Mouse (Mus musculus): ENCODE measurements around the gene Vps4b. TPM values are rescaled to one million over a fixed set of nuclear protein-coding genes. Genes with fewer than 3 reads are reported as not detected.

Gene Vps4b
- polyA plus RNA-seq, 1 experiment from 2014 or later, result 71.1 TPM

DNA sequence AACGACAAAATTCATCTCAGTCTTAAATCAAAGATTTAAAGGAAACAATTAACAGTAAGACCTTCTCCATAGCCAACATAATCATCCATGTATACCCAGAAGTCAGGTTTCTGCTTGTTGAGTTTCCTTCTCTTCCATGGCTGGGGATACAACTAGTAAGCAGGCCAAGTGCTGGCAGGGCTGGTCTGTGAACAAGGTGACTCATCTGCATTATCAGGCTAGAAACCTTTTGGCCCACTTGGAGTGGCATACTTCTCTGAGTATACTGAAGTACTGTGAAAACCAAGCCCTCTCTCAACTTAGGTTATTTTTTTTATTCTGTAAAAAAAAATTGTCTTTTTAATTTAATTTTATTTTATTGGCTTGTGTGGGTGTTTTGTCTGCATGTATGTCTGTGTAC lies 2.9 kb upstream of the Vps4b start:
- Histone ChIP-seq H3K4me3 (ENCODE audit: low read depth, low read length) (no peak overlapping the region), H3K4me1 (ENCODE audit: insufficient read depth) (0 out of 2 replicates have a peak, but pooled peaks cover 7% of the 10 kb centered on the region), H3K27me3 (ENCODE audit: insufficient read depth, low read length) (no peaks in the 10 kb centered on the region), H3K9ac (no peak overlapping the region), H3K9me3 (ENCODE audit: low read depth, low read length) (no peaks in the 10 kb centered on the region), H3K4me2 (no peak overlapping the region), H3K27ac (ENCODE audit: low read depth) (no peak overlapping the region), H3K36me3 (ENCODE audit: insufficient read depth) (no peaks in the 10 kb centered on the region)
- no peak for TF ChIP-seq CTCF (IDR thresholded peaks at IDR 0.05; ENCODE audit: low read depth)
- no peak for ATAC-seq (ENCODE audit: insufficient read depth)
- no peak for DNase-seq
- WGBS, result 45% methylated on average over 1 of the region's 1 CpGs

DNA sequence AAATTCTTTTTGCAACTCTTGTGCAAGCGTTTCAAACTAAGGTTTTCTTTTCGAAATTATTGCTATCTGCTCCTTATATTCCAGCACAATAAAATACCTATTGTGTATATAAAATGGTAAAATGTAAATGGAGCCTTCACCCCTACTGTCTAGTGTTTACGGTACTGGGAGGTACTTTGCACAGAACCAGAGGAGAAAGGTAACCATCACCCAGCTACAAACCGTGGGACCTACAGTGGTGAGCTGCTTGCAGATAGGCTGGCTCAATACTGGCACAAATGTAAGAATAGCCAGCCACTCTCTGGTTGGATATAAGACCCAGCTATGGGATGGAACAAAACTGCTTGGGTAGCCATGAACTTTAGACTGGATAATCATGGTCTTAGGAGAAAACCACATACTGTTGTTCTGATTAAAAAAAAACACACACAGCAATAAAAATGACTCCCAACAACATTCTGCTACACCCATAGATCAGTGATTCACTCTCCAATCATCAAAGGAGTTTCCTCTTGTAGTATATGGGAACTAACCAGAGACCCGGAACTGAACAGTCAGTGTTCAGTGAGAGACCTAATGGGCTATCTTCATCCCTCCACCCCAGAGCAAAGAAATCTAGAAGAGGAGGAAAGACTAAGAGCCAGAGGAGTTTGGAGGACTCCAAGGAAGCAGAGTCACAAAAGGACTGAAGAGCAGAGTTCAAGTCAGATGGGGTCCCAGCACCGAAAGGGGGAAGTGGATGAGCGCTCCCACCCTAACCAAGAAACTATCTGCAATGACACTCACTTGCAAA lies 655 bp upstream of the Vps4b start:
- H3K36me3 ChIP-seq (ENCODE audit: insufficient read depth), result no peaks in the 10 kb centered on the region
- 62% methylated on average over 7 of the region's 7 CpGs for whole genome bisulfite sequencing
- 0 out of 2 replicates have a peak, but pooled peaks cover 9% of the 10 kb centered on the region for H3K4me1 ChIP-seq (ENCODE audit: insufficient read depth)
- no peak overlapping the region for H3K27ac ChIP-seq (ENCODE audit: low read depth)
- H3K27me3 ChIP-seq (ENCODE audit: insufficient read depth, low read length), result no peaks in the 10 kb centered on the region
- H3K4me2 ChIP-seq, result peak overlapping the region; percentile 74
- no peak for DNase-seq
- no peaks in the 10 kb centered on the region for H3K9me3 ChIP-seq (ENCODE audit: low read depth, low read length)
- H3K4me3 ChIP-seq (ENCODE audit: low read depth, low read length), result peak overlapping the region; percentile 91
- TF ChIP-seq CTCF (IDR thresholded peaks at IDR 0.05; ENCODE audit: low read depth), result no peak
- peak overlapping the region; percentile 97; the same call in 1 of the 2 replicates for H3K9ac ChIP-seq
- ATAC-seq (ENCODE audit: insufficient read depth), result peak; percentile 30; the same call in 1 of the 2 replicates

- peak overlapping the region; percentile 95 for H3K27ac ChIP-seq (ENCODE audit: low read depth)
- ATAC-seq (ENCODE audit: insufficient read depth) (peak; percentile 91), DNase-seq (peak; percentile 66)
- peak overlapping the region; percentile 74 for H3K4me2 ChIP-seq
- TF ChIP-seq CTCF (IDR thresholded peaks at IDR 0.05; ENCODE audit: low read depth), result no peak
- peak overlapping the region; percentile 91 for H3K4me3 ChIP-seq (ENCODE audit: low read depth, low read length)
- peak overlapping the region; percentile 97 for H3K9ac ChIP-seq
- WGBS, result 2% methylated on average over 51 of the region's 51 CpGs
- no peaks in the 10 kb centered on the region for H3K9me3 ChIP-seq (ENCODE audit: low read depth, low read length)
- 0 out of 2 replicates have a peak, but pooled peaks cover 9% of the 10 kb centered on the region for H3K4me1 ChIP-seq (ENCODE audit: insufficient read depth)
- H3K36me3 ChIP-seq (ENCODE audit: insufficient read depth), result no peaks in the 10 kb centered on the region
- H3K27me3 ChIP-seq (ENCODE audit: insufficient read depth, low read length), result no peaks in the 10 kb centered on the region
Observed at GRCm38 (mm10) chr1:106795634-106796541, 640 bp downstream of the Vps4b start.

DNA sequence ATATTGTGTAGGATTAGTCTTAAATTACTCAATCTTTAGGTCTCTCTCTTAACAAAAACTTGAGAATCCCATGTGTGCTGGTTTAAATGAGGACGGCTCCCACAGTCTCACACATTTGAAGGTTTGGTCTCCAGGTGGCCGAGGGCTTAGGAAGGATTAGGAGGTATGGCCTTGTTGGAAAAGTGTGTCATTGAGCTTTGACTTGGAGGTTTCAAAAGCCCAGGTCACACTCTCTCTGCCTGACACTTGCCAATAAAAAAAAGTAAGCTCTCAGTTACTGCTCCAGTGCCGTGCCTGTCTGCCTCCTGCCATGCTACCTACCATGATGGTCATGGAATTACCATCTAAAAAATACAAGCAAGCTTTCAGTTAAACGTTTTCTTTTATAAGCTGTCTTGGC lies 21.6 kb downstream of the Vps4b start:
- Histone ChIP-seq H3K4me2 (no peak overlapping the region), H3K4me1 (ENCODE audit: insufficient read depth) (no peaks in the 10 kb centered on the region), H3K36me3 (ENCODE audit: insufficient read depth) (peaks cover 77% of the 10 kb centered on the region), H3K9ac (no peak overlapping the region), H3K27ac (ENCODE audit: low read depth) (no peak overlapping the region), H3K4me3 (ENCODE audit: low read depth, low read length) (no peak overlapping the region), H3K27me3 (ENCODE audit: insufficient read depth, low read length) (no peaks in the 10 kb centered on the region), H3K9me3 (ENCODE audit: low read depth, low read length) (no peaks in the 10 kb centered on the region)
- WGBS, result 82% methylated on average over 4 of the region's 4 CpGs
- no peak for TF ChIP-seq CTCF (IDR thresholded peaks at IDR 0.05; ENCODE audit: low read depth)
- DNase-seq (no peak), ATAC-seq (ENCODE audit: insufficient read depth) (no peak)

GRCm38 (mm10) chr1:106774092-106774491 lies 22.4 kb downstream of the Vps4b start:
- Histone ChIP-seq H3K4me2 (no peak overlapping the region), H3K9me3 (ENCODE audit: low read depth, low read length) (no peaks in the 10 kb centered on the region), H3K27me3 (ENCODE audit: insufficient read depth, low read length) (no peaks in the 10 kb centered on the region), H3K4me1 (ENCODE audit: insufficient read depth) (no peaks in the 10 kb centered on the region), H3K27ac (ENCODE audit: low read depth) (no peak overlapping the region), H3K9ac (no peak overlapping the region), H3K4me3 (ENCODE audit: low read depth, low read length) (no peak overlapping the region), H3K36me3 (ENCODE audit: insufficient read depth) (peaks cover 70% of the 10 kb centered on the region)
- TF ChIP-seq CTCF (IDR thresholded peaks at IDR 0.05; ENCODE audit: low read depth), result no peak
- no peak for DNase-seq
- 67% methylated on average over 9 of the region's 9 CpGs for WGBS
- ATAC-seq (ENCODE audit: insufficient read depth), result no peak

DNA sequence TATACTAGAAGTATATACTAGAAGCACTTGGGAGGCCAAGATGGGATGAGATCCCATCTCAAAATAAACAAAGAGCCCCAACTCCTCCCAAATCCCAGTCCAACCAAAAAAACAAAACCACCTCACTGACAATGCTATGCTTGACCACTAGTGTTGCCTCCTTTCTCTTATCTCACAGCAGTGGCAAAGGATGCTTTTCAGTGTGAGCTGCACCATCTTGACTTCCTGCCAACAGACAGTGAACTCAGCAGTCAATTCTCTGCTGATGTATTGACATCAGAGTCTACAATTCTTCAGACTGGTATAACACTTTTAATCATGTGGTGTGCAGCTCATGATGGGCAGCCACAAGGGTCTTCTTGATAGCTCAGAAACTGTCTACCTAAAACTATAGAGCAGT lies 27.8 kb downstream of the Vps4b start:
- Histone ChIP-seq H3K9ac (no peak overlapping the region), H3K9me3 (ENCODE audit: low read depth, low read length) (no peaks in the 10 kb centered on the region), H3K36me3 (ENCODE audit: insufficient read depth) (peaks cover 55% of the 10 kb centered on the region), H3K27me3 (ENCODE audit: insufficient read depth, low read length) (no peaks in the 10 kb centered on the region), H3K4me3 (ENCODE audit: low read depth, low read length) (no peak overlapping the region), H3K4me1 (ENCODE audit: insufficient read depth) (no peaks in the 10 kb centered on the region), H3K4me2 (no peak overlapping the region), H3K27ac (ENCODE audit: low read depth) (no peak overlapping the region)
- no peak for ATAC-seq (ENCODE audit: insufficient read depth)
- no peak for DNase-seq
- TF ChIP-seq CTCF (IDR thresholded peaks at IDR 0.05; ENCODE audit: low read depth), result no peak

DNA sequence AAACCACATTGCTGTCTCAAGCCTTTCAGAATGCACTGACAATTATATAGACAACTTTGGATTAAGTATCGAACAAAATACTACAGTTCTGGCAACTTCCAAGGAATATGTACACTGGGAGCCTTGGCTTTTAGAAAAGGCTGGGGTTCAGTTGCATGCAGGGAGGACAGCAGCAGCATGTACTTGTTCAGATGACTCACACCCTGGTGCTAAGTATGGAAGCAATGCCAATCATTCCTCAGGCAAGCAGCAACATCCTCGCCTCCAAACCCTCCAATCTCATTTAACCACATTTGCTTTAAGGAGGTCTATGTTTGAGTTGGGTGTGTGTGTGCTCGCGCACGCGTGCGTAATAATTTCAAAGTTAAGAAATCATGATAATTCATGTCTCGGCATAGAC lies 30.8 kb downstream of the Vps4b start:
- Histone ChIP-seq H3K27ac (ENCODE audit: low read depth) (no peak overlapping the region), H3K27me3 (ENCODE audit: insufficient read depth, low read length) (no peaks in the 10 kb centered on the region), H3K36me3 (ENCODE audit: insufficient read depth) (peaks cover 36% of the 10 kb centered on the region), H3K9me3 (ENCODE audit: low read depth, low read length) (no peaks in the 10 kb centered on the region), H3K9ac (no peak overlapping the region), H3K4me3 (ENCODE audit: low read depth, low read length) (no peak overlapping the region), H3K4me1 (ENCODE audit: insufficient read depth) (no peaks in the 10 kb centered on the region), H3K4me2 (no peak overlapping the region)
- DNase-seq (no peak), ATAC-seq (ENCODE audit: insufficient read depth) (no peak)
- 90% methylated on average over 8 of the region's 8 CpGs for WGBS
- TF ChIP-seq CTCF (IDR thresholded peaks at IDR 0.05; ENCODE audit: low read depth), result no peak

Measured in lung, embryonic 14.5 days (tissue).